Mouse (Mus musculus) Patski (cell line): ENCODE measurements around the gene Hoxa9. TPM values are rescaled to one million over a fixed set of nuclear protein-coding genes. Genes with fewer than 3 reads are reported as not detected.

Source experiments
- ATAC-seq: fragments of 100-300 bp; one replicate; pipeline ENCODE4 v1.8.0; 2021
- CTCF ChIA-PET: fragments of 350-600 bp; sonication (Branson Sonifier 250); formaldehyde crosslinking; loops from one replicate; lab custom pipeline; 2022; ENCODE audit warnings: inconsistent platforms; lab: Charles Lee
- POLR2A ChIA-PET: fragments of 350-600 bp; sonication (Branson Sonifier 250); formaldehyde crosslinking; loops from one replicate; lab custom pipeline; 2022; ENCODE audit warnings: antibody characterized with exemption, inconsistent platforms; lab: Charles Lee
- DNase-seq: peaks from one replicate; pipeline ENCODE4 v3.0.0-alpha.2; 2011; ENCODE audit warnings: low read depth, low spot score
- H3K27me3 ChIP-seq: fragments of 371-371 bp; one replicate; pipeline ENCODE4 v1.5.1; 2021
- CTCF ChIP-seq: fragments of 100-300 bp; IDR thresholded peaks from one replicate; pipeline ENCODE4 v1.5.1; 2021
- in situ Hi-C: fragments of 300-500 bp; cut with MboI; formaldehyde crosslinking; loops from 3 replicates; pipeline ENCODE4 v1.11.1; 2018; ENCODE audit warnings: low pct_unique_long_range_greater_than_20kb, mixed read lengths
- polyA plus RNA-seq: library from polyadenylated mRNA; unstranded; gene quantifications from one replicate; pipeline ENCODE4 v1.2.3, GENCODE M21; 2021

Gene Hoxa9
- polyA plus RNA-seq, 1 experiment from 2014 or later = 76.7 TPM

GRCm38 (mm10) chr6:52217459-52217768 is 13.5 kb downstream of the Hoxa9 start:
- TF ChIP-seq CTCF = no peak
- no peaks in the 10 kb centered on the region for H3K27me3 ChIP-seq
- CTCF ChIA-PET = interaction anchor here (1.1 to 4.4 kb wide), 7 partner anchors 10 to 351 kb away, joined by 3 to 23 read pairs (median 5); partner anchors contain the start of genes Hoxa10 and Hoxa9
- no peak for ATAC-seq
- POLR2A ChIA-PET = interaction anchor here (0.8 to 37.4 kb wide), 7 partner anchors 6 to 205 kb away, joined by 3 to 778 read pairs (median 6); partner anchors contain the start of genes 5730596B20Rik, Hoxa10, Hoxa11 and Hoxa4
- in situ Hi-C loops = loop anchor here (5.0 to 25.0 kb wide), 2 partner anchors 505 to 630 kb away; no protein-coding TSS in a partner anchor
- no peak for DNase-seq

DNA sequence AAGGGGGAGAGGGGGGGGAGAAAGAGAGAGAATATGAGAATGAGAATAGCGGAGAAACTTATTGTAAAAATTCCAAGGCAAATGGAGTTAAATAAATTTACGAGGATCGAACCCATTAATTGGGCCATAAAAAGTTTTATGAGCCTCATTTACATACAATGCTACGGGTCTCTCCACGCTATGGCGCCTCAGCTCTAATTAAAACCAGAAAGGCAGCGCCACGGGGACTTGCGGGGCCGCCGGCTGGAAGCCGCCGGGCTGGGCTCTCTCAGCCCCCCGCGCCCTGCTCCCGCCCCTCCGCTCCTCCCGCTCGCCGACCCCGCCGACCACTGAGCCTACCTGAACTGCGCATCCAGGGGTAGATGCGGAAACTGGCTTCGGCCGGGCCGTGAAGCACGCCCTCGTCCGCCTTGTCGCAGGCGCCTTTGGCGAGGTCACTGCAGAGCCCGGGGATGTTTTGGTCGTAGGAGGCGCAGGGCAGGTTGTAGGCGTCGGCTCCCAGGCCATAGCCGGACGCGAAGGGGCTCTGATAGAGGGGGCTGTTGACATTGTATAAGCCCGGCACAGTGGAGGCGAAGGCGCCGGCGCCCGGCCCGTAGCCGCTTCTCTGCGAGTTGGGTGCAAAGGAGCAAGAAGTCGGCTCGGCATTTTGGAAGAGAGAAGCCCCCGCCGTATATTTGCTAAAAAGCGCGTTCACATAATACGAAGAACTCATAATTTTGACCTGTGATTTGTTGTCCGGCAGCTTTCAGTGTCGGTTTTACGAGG is 14.0 kb downstream of the Hoxa9 start:
- POLR2A ChIA-PET = interaction anchor here (0.8 to 37.4 kb wide), 6 partner anchors 6 to 204 kb away, joined by 3 to 778 read pairs (median 78); partner anchors contain the start of genes 5730596B20Rik, Hoxa10, Hoxa11 and Hoxa7
- in situ Hi-C loops = loop anchor here (5.0 to 25.0 kb wide), 2 partner anchors 505 to 630 kb away; no protein-coding TSS in a partner anchor
- TF ChIP-seq CTCF = no peak
- DNase-seq (no peak), ATAC-seq (no peak)
- CTCF ChIA-PET = interaction anchor here (1.7 to 4.4 kb wide), 3 partner anchors 14 to 224 kb away, joined by 4 to 23 read pairs (median 5); partner anchors contain the start of gene Hoxa9
- no peaks in the 10 kb centered on the region for H3K27me3 ChIP-seq

- POLR2A ChIA-PET = interaction anchor here (1.5 to 37.4 kb wide), 4 partner anchors 7 to 38 kb away, joined by 4 to 778 read pairs (median 266); partner anchors contain the start of genes 5730596B20Rik, Hoxa10, Hoxa11 and Hoxa7
- in situ Hi-C loops = loop anchor here (5.0 to 25.0 kb wide), 2 partner anchors 504 to 629 kb away; no protein-coding TSS in a partner anchor
- DNase-seq (no peak), ATAC-seq (no peak)
- no peaks in the 10 kb centered on the region for H3K27me3 ChIP-seq
- CTCF ChIA-PET = interaction anchor here (0.7 to 2.8 kb wide), 4 partner anchors 16 to 24 kb away, joined by 3 to 11 read pairs (median 4); partner anchors contain the start of genes Hoxa10 and Hoxa9
- TF ChIP-seq CTCF = no peak
Measured at GRCm38 (mm10) chr6:52215771-52216535, 14.9 kb downstream of the Hoxa9 start.

DNA sequence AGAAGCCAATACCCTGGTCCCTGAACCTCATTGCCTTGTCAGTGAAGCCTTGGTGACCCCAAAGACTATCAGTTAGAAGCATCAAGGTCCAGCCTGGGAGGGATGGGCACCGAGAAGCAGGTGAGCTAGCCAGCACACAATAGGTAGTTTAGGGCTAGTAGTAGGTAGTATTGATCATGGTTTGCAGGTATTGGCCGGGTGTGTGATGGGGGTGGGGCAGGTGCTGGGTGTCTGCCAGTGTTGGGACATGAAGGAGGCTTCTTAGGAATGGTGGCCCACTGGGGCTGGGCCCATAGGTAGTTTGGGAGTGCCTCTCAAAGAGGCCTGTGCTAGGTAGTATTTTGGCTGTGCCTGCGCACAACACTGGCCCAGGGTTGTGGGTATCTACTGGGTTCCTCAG is 15.8 kb downstream of the Hoxa9 start:
- POLR2A ChIA-PET = interaction anchor here (11.3 to 37.4 kb wide), 3 partner anchors 8 to 37 kb away, joined by 153 to 778 read pairs (median 378); partner anchors contain the start of genes 5730596B20Rik, Hoxa10, Hoxa11 and Hoxa7
- in situ Hi-C loops = loop anchor here (5.0 to 25.0 kb wide), 2 partner anchors 503 to 628 kb away; no protein-coding TSS in a partner anchor
- H3K27me3 ChIP-seq = no peaks in the 10 kb centered on the region
- no peak for DNase-seq
- no peak for ATAC-seq
- TF ChIP-seq CTCF = no peak
- CTCF ChIA-PET = interaction anchor here (0.7 to 2.9 kb wide), 6 partner anchors 8 to 31 kb away, joined by 3 to 21 read pairs (median 4); partner anchors contain the start of genes Hoxa10, Hoxa7 and Hoxa9

DNA sequence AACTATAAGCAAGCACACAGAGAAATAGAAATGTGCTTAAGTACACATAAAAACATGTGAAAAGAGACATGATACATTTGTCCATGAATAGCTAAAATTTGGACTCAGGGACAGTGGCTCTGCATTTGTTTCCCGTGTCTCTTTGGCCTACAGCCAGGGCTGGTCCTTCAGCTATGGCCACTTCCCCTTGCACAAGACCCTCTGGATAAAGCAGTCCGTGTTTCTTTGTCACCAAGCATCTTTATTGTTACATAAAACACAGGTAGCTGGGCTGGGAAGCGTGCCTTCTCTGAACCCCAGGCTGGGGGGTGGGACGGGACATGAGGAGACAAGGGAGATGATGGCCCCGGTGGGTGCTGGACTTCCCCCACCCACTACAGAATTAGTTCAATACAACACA is 16.6 kb downstream of the Hoxa9 start:
- no peaks in the 10 kb centered on the region for H3K27me3 ChIP-seq
- no peak for TF ChIP-seq CTCF
- ATAC-seq (no peak), DNase-seq (no peak)
- POLR2A ChIA-PET = interaction anchor here (11.3 to 37.4 kb wide), 3 partner anchors 9 to 37 kb away, joined by 153 to 778 read pairs (median 378); partner anchors contain the start of genes 5730596B20Rik, Hoxa10, Hoxa11 and Hoxa7
- in situ Hi-C loops = loop anchor here (25.0 kb wide), 1 partner anchor 502 kb away; no protein-coding TSS in a partner anchor
- CTCF ChIA-PET = interaction anchor here (1.2 to 2.9 kb wide), 7 partner anchors 9 to 43 kb away, joined by 4 to 21 read pairs (median 5); partner anchors contain the start of genes Hoxa10, Hoxa7 and Hoxa9

- no peaks in the 10 kb centered on the region for H3K27me3 ChIP-seq
- no peak for DNase-seq
- in situ Hi-C loops = loop anchor here (25.0 kb wide), 1 partner anchor 501 kb away; no protein-coding TSS in a partner anchor
- ChIA-PET CTCF (interaction anchor here (0.8 to 2.9 kb wide), 8 partner anchors 10 to 211 kb away, joined by 3 to 21 read pairs (median 4); partner anchors contain the start of genes Hoxa10 and Hoxa7), POLR2A (interaction anchor here (0.7 to 37.4 kb wide), 5 partner anchors 9 to 744 kb away, joined by 3 to 778 read pairs (median 153); partner anchors contain the start of genes 5730596B20Rik, Hoxa10, Hoxa11 and Hoxa7)
- peak; percentile 35 for ATAC-seq
- TF ChIP-seq CTCF = no peak
Measured at GRCm38 (mm10) chr6:52213119-52213986, 17.5 kb downstream of the Hoxa9 start, which contains the start of the genes Hoxa3 and Gm28308. Hoxa3 (minus strand) TSS chr6:52213336. Gm28308 (minus strand) TSS chr6:52213339.

GRCm38 (mm10) chr6:52212556-52213118 is 18.3 kb downstream of the Hoxa9 start:
- ATAC-seq (no peak), DNase-seq (no peak)
- ChIA-PET CTCF (interaction anchor here (0.8 to 3.4 kb wide), 4 partner anchors 8 to 210 kb away, joined by 3 to 21 read pairs (median 12); partner anchors contain the start of gene Hoxa7), POLR2A (interaction anchor here (1.4 to 37.4 kb wide), 5 partner anchors 11 to 54 kb away, joined by 4 to 778 read pairs (median 153); partner anchors contain the start of genes 5730596B20Rik, Hoxa1, Hoxa10 and Hoxa11)
- no peak for TF ChIP-seq CTCF
- in situ Hi-C loops = loop anchor here (25.0 kb wide), 1 partner anchor 500 kb away; no protein-coding TSS in a partner anchor
- H3K27me3 ChIP-seq = no peaks in the 10 kb centered on the region

DNA sequence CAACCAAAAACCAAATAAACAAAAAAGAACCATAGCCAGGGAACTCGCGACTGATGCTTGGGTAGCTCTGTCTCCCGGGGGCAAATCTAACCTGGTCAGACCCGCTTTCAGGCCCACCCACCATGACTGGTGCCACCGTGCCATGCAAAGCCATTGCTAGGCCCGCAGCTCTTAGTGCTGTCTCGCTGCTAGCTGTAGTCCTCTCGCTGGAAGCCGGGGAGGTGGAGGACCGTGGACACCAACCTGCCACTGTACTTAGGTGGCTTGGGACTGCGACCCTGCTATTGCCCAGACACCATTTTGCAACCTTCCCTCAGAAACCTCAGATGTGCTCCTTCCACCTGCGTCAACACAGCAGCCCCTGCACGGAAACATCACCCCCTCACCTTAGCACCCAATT is 18.9 kb downstream of the Hoxa9 start:
- H3K27me3 ChIP-seq = no peaks in the 10 kb centered on the region

More for the DNA sequence above, 18.9 kb downstream of the Hoxa9 start:
- in situ Hi-C loops = loop anchor here (25.0 kb wide), 1 partner anchor 500 kb away; no protein-coding TSS in a partner anchor
- ATAC-seq (no peak), DNase-seq (no peak)
- ChIA-PET CTCF (interaction anchor here (1.0 to 3.4 kb wide), 7 partner anchors 9 to 34 kb away, joined by 3 to 21 read pairs (median 6); partner anchors contain the start of genes Hoxa10, Hoxa11, Hoxa7 and Hoxa9), POLR2A (interaction anchor here (1.4 to 37.4 kb wide), 6 partner anchors 11 to 207 kb away, joined by 4 to 778 read pairs (median 80); partner anchors contain the start of genes 5730596B20Rik, Hoxa1, Hoxa10 and Hoxa11)
- TF ChIP-seq CTCF = no peak
